Mouse (Mus musculus): ENCODE results near the gene Stk19. TPM values are rescaled to one million over a fixed set of nuclear protein-coding genes. Genes with fewer than 3 reads are reported as not detected.
A peak's percentile ranks its signal among the peaks of the same experiment; 100 is the strongest.

The Stk19 gene
- polyA plus RNA-seq, 1 experiment, result 29.9 TPM

- Histone ChIP-seq H3K4me3 (no peak within 1 kb of the TSS), H3K27me3 (ENCODE audit: control insufficient read depth, insufficient read depth, insufficient read length) (peaks cover 30% of the 10 kb centered on the region), H3ac (ENCODE audit: control insufficient read depth, insufficient read length) (no peak within 1 kb of the TSS), H3K79me2 (ENCODE audit: control insufficient read depth, insufficient read depth) (no peaks in the 10 kb centered on the region), H3K4me2 (ENCODE audit: low read depth) (no peak within 1 kb of the TSS), H3K36me3 (ENCODE audit: control insufficient read depth, insufficient read depth) (no peaks in the 10 kb centered on the region)
- no peak for TF ChIP-seq MAX (IDR thresholded peaks at IDR 0.05; ENCODE audit: low read depth)
- no peak for TF ChIP-seq TCF3 (IDR thresholded peaks at IDR 0.05; ENCODE audit: insufficient read length, low read depth)
- TF ChIP-seq MYOG (IDR thresholded peaks at IDR 0.05; ENCODE audit: control insufficient read depth in 1 of 3, insufficient read depth in 1 of 3, insufficient read length in 2 of 3, low read depth in 2 of 3), result no peak
- no peak for TF ChIP-seq TCF12 (IDR thresholded peaks at IDR 0.05; ENCODE audit: insufficient read depth, poor library complexity, severe bottlenecking)
- no peak for TF ChIP-seq E2F4 (IDR thresholded peaks at IDR 0.05; ENCODE audit: insufficient read depth)
These were observed 25.8 kb upstream of the Stk19 start, which contains the start of gene Cfb for GRCm38 (mm10) chr17:34862416-34863081. Gene Cfb (minus strand): TSS chr17:34862518.

- Histone ChIP-seq H3ac (ENCODE audit: control insufficient read depth, insufficient read length) (no peak overlapping the region), H3K4me3 (no peak overlapping the region), H3K79me2 (ENCODE audit: control insufficient read depth, insufficient read depth) (no peaks in the 10 kb centered on the region), H3K36me3 (ENCODE audit: control insufficient read depth, insufficient read depth) (peaks cover 7% of the 10 kb centered on the region), H3K27me3 (ENCODE audit: control insufficient read depth, insufficient read depth, insufficient read length) (peaks cover 30% of the 10 kb centered on the region), H3K4me2 (ENCODE audit: low read depth) (no peak overlapping the region)
- TF ChIP-seq SRF (IDR thresholded peaks at IDR 0.05; ENCODE audit: control insufficient read depth, insufficient read length, low read depth) (no peak), POLR2AphosphoS2 (IDR thresholded peaks at IDR 0.05; ENCODE audit: insufficient read length, low read depth) (no peak), MYOG (IDR thresholded peaks at IDR 0.05; ENCODE audit: control insufficient read depth in 1 of 3, insufficient read depth in 1 of 3, insufficient read length in 2 of 3, low read depth in 2 of 3) (no peak), MYOD1 (IDR thresholded peaks at IDR 0.05; ENCODE audit: control insufficient read depth in 1 of 3, insufficient read length in 2 of 3, low read depth in 2 of 3) (no peak), CEBPB (IDR thresholded peaks at IDR 0.05; ENCODE audit: insufficient read depth, poor library complexity, severe bottlenecking) (no peak), REST (IDR thresholded peaks at IDR 0.05; ENCODE audit: insufficient read depth, insufficient read length) (no peak), TCF3 (IDR thresholded peaks at IDR 0.05; ENCODE audit: insufficient read length, low read depth) (no peak)
These were observed 25.1 kb upstream of the Stk19 start for GRCm38 (mm10) chr17:34861704-34862415.

- H3K4me2 ChIP-seq (ENCODE audit: low read depth), result no peak overlapping the region
- H3K4me3 ChIP-seq, result no peak overlapping the region
- TF ChIP-seq TCF3 (IDR thresholded peaks at IDR 0.05; ENCODE audit: insufficient read length, low read depth), result no peak
- peak; percentile 58 for TF ChIP-seq POLR2AphosphoS2 (IDR thresholded peaks at IDR 0.05; ENCODE audit: insufficient read length, low read depth)
- H3ac ChIP-seq (ENCODE audit: control insufficient read depth, insufficient read length), result no peak overlapping the region
- peaks cover 7% of the 10 kb centered on the region for H3K36me3 ChIP-seq (ENCODE audit: control insufficient read depth, insufficient read depth)
- peaks cover 30% of the 10 kb centered on the region for H3K27me3 ChIP-seq (ENCODE audit: control insufficient read depth, insufficient read depth, insufficient read length)
- no peaks in the 10 kb centered on the region for H3K79me2 ChIP-seq (ENCODE audit: control insufficient read depth, insufficient read depth)
These were observed 23.8 kb upstream of the Stk19 start for GRCm38 (mm10) chr17:34860514-34860913.

- H3K4me3 ChIP-seq, result no peak overlapping the region
- TF ChIP-seq E2F4 (IDR thresholded peaks at IDR 0.05; ENCODE audit: insufficient read depth), result no peak
- no peak for TF ChIP-seq TCF3 (IDR thresholded peaks at IDR 0.05; ENCODE audit: insufficient read length, low read depth)
- no peak for TF ChIP-seq USF1 (IDR thresholded peaks at IDR 0.05; ENCODE audit: low read depth)
- no peak for TF ChIP-seq MYOG (IDR thresholded peaks at IDR 0.05; ENCODE audit: control insufficient read depth in 1 of 3, insufficient read depth in 1 of 3, insufficient read length in 2 of 3, low read depth in 2 of 3)
- TF ChIP-seq SRF (IDR thresholded peaks at IDR 0.05; ENCODE audit: control insufficient read depth, insufficient read length, low read depth), result no peak
- no peak for TF ChIP-seq CEBPB (IDR thresholded peaks at IDR 0.05; ENCODE audit: insufficient read depth, poor library complexity, severe bottlenecking)
- no peak for TF ChIP-seq TCF12 (IDR thresholded peaks at IDR 0.05; ENCODE audit: insufficient read depth, poor library complexity, severe bottlenecking)
- TF ChIP-seq POLR2AphosphoS2 (IDR thresholded peaks at IDR 0.05; ENCODE audit: insufficient read length, low read depth), result no peak
- TF ChIP-seq POLR2A (IDR thresholded peaks at IDR 0.05; ENCODE audit: insufficient read length, low read depth), result no peak
- TF ChIP-seq MYOD1 (IDR thresholded peaks at IDR 0.05; ENCODE audit: control insufficient read depth in 1 of 3, insufficient read length in 2 of 3, low read depth in 2 of 3), result no peak
- TF ChIP-seq REST (IDR thresholded peaks at IDR 0.05; ENCODE audit: insufficient read depth, insufficient read length), result no peak
- peaks cover 17% of the 10 kb centered on the region for H3K27me3 ChIP-seq (ENCODE audit: control insufficient read depth, insufficient read depth, insufficient read length)
- H3ac ChIP-seq (ENCODE audit: control insufficient read depth, insufficient read length), result no peak overlapping the region
- no peak overlapping the region for H3K4me2 ChIP-seq (ENCODE audit: low read depth)
- no peaks in the 10 kb centered on the region for H3K79me2 ChIP-seq (ENCODE audit: control insufficient read depth, insufficient read depth)
- peaks cover 7% of the 10 kb centered on the region for H3K36me3 ChIP-seq (ENCODE audit: control insufficient read depth, insufficient read depth)
These were observed 21.9 kb upstream of the Stk19 start for GRCm38 (mm10) chr17:34858670-34859069.

- TF ChIP-seq POLR2AphosphoS2 (IDR thresholded peaks at IDR 0.05; ENCODE audit: insufficient read length, low read depth), result no peak
- TF ChIP-seq E2F4 (IDR thresholded peaks at IDR 0.05; ENCODE audit: insufficient read depth), result no peak
- no peak for TF ChIP-seq SRF (IDR thresholded peaks at IDR 0.05; ENCODE audit: control insufficient read depth, insufficient read length, low read depth)
- TF ChIP-seq MYOD1 (IDR thresholded peaks at IDR 0.05; ENCODE audit: control insufficient read depth in 1 of 3, insufficient read length in 2 of 3, low read depth in 2 of 3), result no peak
- TF ChIP-seq MAX (IDR thresholded peaks at IDR 0.05; ENCODE audit: low read depth), result no peak
- no peak for TF ChIP-seq USF1 (IDR thresholded peaks at IDR 0.05; ENCODE audit: low read depth)
- TF ChIP-seq REST (IDR thresholded peaks at IDR 0.05; ENCODE audit: insufficient read depth, insufficient read length), result no peak
- H3K27me3 ChIP-seq (ENCODE audit: control insufficient read depth, insufficient read depth, insufficient read length), result no peaks in the 10 kb centered on the region
- H3K36me3 ChIP-seq (ENCODE audit: control insufficient read depth, insufficient read depth), result peaks cover 7% of the 10 kb centered on the region
- H3ac ChIP-seq (ENCODE audit: control insufficient read depth, insufficient read length), result no peak overlapping the region
- H3K4me2 ChIP-seq (ENCODE audit: low read depth), result no peak overlapping the region
- peaks cover 7% of the 10 kb centered on the region for H3K79me2 ChIP-seq (ENCODE audit: control insufficient read depth, insufficient read depth)
- H3K4me3 ChIP-seq, result no peak overlapping the region
These were observed 19.1 kb upstream of the Stk19 start for GRCm38 (mm10) chr17:34855825-34856224.

Data from myocyte (in vitro differentiated cells).